Mouse (Mus musculus) olfactory bulb, adult 2 months (tissue): Measurements from ENCODE around the gene Gm10643.

ENCODE experiments used
- CTCF ChIP-seq: fragments of 200-500 bp; IDR thresholded peaks from 2 replicates; pipeline ENCODE4 v1.5.1; 2012; ENCODE audit warnings: low read depth, mild to moderate bottlenecking, low read length, moderate library complexity; ENCODE audit not compliant: insufficient read depth
- POLR2A ChIP-seq: fragments of 200-500 bp; IDR thresholded peaks from 2 replicates; pipeline ENCODE4 v1.6.1; 2012; ENCODE audit warnings: mild to moderate bottlenecking, low read depth, low read length, moderate library complexity; ENCODE audit not compliant: insufficient read depth

- TF ChIP-seq POLR2A (no peak), CTCF (no peak)
These were observed 16.8 kb downstream of the Gm10643 start for GRCm38 (mm10) chr8:84048171-84048570.
